Mouse (Mus musculus): ENCODE data around the gene Prrc2a.

Gene Prrc2a

DNA sequence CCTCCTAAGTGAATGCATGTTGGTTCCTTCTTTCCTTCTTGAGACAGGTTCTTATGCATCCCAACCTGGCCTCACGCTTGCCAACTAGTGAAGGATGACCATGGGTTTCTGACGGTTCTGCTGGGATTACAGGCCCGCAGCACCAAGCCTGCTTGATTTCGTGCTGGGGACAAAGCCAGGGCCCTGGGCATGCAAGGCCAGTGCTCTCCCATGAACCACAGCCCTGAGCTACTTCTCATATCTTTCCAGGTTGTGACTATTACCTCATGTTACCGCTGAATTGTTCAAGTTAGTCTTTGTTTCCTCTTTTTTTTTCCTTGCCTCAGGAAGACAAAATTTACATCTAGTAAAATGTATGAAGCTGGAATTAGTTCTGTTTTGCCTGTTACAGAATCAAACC is 28.2 kb upstream of the Prrc2a start:
- in situ Hi-C loops (cut with MboI, MseI): no loop called here

DNA sequence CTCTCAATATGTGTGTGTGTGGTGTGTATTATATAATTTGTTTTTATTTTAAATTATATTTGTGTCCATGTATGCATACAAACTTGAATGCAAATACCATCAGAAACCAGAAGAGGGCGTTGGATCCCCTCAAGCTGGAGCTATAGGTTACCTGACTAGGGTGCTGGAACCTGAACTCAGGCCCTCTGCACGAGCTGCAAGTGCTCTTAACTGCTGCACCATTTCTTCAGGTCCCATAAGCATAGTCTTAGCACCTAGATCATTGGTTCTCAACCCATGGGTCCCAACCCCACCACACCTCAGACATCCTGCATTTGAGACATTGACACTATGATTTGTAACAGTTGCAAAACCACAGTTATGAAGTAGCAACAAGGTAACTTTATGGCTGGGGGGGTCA is 27.0 kb upstream of the Prrc2a start:
- in situ Hi-C loops (cut with MboI, MseI): no loop called here

DNA sequence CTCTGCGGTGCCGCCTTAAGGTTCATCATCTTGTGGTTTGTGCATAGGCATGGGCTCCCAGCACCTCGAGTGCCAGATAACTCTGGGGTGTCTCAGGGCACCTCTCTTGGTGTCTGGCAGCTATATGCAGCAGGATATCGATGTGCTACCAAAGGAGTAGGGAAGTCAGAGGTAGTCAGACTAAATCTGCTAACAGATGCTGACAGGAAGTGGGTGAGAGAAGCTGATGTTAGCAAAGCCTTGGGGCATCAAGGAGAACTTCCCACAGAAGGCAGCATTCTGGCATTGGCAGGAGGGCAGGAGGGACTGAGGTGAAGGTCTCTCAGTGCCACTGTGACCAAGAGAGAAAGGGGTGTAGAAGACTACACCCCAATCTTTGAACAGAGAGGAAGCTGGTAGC is 25.4 kb upstream of the Prrc2a start:
- in situ Hi-C loops (cut with MboI, MseI): no loop called here

GRCm38 (mm10) chr17:35189186-35189585 is 24.5 kb upstream of the Prrc2a start:
- in situ Hi-C loops (cut with MboI, MseI): no loop called here

DNA sequence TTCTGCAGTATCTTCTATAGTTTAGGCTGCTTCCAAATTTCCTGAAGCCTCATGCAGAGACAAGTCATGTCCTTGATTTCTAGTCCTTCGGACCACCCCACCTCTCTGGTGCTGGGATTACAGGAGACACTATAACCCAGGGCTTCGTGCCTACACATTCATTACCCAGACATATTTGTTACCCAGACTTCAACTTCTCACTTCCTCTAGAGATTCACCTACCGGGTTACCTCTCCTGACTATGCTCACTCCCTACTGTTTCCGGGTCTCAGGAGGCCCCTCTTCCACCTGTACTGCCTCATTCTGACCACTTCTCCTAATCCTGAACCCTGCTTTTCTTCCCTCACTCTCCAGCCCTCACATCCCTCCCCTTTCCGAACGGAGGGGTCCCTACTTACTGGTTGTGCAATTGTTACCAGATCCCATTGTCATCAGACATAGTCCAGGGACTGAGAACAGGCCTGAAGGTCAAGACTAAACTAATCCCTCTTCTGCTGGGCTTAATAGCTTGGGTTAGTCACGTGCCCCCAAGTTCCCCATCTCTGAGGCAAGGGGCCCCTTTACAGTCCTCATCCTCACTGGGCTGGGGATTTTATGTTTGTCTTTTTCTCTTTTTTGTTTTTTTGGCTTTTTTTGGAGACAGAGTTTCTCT is 23.4 kb upstream of the Prrc2a start, which contains the start of gene Lst1:
Gene Lst1, minus strand, starts transcription at position 481 of the 652 bp plus-strand sequence.
- in situ Hi-C loops (cut with MboI, MseI): no loop called here

DNA sequence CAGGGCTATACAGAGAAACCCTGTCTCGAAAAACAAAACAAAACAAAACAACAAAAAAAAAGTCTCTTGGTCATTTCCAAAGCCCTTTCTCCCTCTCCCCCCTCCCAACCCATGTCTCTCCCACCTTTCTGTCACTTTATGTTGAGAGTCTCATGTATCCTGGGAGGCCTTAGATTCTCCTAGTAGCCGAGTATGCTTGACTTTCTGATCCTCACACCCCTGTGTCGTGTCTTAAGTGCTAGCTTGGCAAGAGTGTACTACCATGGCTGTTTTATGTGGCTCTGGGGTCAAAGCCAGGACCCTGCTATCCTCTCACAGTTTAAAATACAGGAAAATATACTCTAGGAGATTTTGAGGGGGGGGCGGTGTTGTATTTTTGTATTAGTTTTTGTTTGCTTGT is 22.6 kb upstream of the Prrc2a start:
- in situ Hi-C loops (cut with MboI, MseI): no loop called here

GRCm38 (mm10) chr17:35186681-35187080 is 22.0 kb upstream of the Prrc2a start:
- in situ Hi-C loops (cut with MboI, MseI): no loop called here

DNA sequence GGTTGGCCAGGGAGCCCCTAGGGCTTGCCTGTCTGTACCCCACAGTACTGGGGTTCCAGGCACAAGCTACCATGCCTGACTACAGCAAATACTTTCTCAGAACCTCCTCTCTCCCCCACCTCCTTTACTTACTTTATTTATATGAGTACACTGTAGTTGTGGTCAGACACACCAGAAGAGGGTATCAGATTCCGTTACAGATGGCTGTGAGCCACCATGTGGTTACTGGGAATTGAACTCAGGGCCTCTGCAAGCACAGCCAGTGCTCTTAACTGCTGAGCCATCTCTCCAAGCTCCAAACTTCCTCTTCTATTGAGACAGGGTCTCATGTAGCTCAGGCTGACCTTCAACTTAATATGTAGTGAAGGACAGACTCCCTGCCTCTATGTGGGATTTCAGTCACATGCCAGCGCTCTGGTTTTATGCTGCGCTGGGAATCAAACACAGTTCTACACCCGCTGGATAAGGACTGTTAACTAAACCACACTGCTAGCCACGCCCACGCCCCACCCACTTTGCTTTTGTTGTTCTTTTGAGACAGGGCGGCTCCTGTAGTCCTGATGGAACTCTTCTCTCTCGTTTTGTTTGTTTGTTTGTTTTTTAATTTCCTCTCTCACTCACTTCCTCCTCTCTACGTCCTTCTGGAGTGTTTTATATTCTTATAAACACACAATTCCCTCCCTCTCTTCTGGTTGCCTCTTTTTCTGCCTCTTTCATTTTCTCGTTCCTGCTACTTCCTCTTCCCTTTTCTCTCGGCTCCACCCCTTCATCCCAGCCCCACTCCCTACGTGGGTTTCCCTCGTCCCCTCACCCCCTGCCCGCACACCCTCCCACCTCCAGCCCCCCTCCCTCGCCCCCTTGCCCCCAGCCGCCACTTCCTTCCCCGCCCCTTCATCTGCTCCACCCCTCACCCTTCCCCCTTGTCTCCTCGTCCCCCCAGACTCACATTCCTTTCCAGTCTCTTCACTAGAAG is 21.2 kb upstream of the Prrc2a start:
- in situ Hi-C loops (cut with MboI, MseI): no loop called here

DNA sequence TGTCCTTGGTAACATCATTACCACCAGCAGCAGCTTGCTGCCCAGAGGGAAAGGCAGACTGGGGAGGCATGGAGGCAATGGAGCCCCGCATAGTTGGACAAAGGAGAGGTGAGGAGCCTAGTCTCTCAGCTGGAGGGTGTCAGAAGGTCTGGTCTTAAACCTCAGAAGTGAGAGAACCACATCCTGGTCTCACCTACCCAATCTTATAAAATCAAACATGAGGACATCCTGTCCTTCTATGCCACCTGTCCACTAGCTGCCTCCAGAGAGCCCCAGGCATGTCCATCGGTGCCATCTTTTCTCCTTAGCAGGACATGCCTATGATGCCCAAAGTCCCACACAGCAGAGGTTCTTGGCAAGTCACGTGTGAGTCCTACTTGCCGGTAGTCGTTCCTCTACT is 15.4 kb upstream of the Prrc2a start:
- in situ Hi-C loops (cut with MboI, MseI): no loop called here

DNA sequence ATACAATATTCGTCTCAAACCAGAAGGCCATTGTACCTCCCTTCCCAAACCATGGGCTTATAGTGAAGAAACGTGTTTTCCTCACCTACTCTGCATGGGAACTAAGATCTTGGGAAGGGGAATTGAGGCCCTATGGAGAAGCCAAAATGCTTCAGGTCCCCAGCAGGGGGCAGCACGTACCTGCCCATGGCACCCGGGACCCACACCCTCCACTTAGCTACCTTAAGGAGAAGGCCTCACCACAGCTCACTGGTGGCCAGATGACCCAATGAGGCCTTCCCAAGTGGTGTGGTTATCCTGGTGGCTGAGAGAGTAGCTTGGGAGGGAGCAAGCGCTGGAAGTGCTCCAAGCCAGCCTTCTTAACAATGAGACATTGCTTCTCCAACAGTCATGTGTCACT is 13.8 kb upstream of the Prrc2a start:
- in situ Hi-C loops (cut with MboI, MseI): no loop called here

DNA sequence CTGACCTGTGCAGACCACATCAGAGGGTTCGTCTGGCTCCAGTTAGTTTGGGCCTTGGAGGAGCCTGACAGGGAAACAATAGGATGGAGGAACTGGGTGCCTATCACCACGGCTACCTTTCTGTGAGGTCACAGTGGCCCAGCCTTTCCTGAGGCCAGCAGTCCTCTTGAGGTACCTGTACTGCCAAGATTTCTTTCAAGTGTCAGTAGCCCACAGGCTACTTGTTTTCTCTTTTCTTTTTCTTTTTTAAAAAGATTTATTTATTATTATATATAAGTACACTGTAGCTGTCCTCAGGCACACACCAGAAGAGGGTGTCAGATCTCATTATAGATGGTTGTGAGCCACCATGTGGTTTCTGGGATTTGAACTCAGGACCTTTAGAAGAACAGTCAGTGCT is 11.3 kb upstream of the Prrc2a start, which contains the start of gene Aif1:
Gene Aif1, minus strand, starts transcription at position 101 of the 400 bp plus-strand sequence.
- in situ Hi-C loops (cut with MboI, MseI): no loop called here

- in situ Hi-C loops (cut with MboI, MseI): no loop called here
Measured at GRCm38 (mm10) chr17:35175382-35175781, 10.7 kb upstream of the Prrc2a start.

DNA sequence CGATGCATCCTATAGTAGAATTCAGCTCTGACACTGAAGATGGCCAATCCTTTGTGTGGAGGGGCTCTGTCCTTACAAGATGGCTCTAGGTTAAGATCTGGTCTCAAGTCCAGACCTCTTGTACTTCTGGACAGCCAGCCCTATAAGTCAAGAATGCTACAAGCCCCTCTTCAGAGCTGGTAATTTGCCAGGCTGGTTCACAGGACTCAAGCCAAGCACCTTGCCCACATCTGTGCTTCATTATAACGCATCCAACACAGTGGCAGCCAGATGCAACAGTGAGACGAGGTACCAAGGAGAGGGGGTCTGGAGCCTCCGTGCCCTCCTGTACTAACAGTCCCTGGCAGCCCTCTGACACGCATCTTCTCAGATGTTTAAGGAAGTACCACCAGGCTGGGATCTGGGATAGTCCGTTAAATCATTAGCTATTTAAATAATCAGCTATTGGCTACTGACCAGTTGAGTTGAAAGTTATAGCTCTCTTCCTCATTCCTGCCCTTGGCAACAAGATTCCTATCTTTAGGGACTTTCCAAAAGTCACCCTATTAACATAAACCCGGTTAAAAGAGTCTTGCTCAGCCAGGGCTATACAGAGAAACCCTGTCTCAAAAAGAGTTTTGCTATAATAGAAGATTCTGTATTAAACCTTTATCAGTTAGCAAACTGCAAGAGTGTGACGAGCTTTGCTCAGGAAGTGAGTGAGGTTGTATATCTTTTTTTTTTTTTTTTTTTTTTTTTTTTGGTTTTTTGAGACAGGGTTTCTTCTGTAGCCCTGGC is 9.7 kb upstream of the Prrc2a start:
- in situ Hi-C loops (cut with MboI, MseI): loop anchor here (5.0 kb wide), 1 partner anchor 58 kb away; the partner anchor contains the start of gene Atp6v1g2 (in 2 of the 2)

- in situ Hi-C loops (cut with MboI, MseI): loop anchor here (5.0 kb wide), 1 partner anchor 59 kb away; the partner anchor contains the start of gene Atp6v1g2 (in 2 of the 2)
Measured at GRCm38 (mm10) chr17:35173329-35173728, 8.6 kb upstream of the Prrc2a start.

DNA sequence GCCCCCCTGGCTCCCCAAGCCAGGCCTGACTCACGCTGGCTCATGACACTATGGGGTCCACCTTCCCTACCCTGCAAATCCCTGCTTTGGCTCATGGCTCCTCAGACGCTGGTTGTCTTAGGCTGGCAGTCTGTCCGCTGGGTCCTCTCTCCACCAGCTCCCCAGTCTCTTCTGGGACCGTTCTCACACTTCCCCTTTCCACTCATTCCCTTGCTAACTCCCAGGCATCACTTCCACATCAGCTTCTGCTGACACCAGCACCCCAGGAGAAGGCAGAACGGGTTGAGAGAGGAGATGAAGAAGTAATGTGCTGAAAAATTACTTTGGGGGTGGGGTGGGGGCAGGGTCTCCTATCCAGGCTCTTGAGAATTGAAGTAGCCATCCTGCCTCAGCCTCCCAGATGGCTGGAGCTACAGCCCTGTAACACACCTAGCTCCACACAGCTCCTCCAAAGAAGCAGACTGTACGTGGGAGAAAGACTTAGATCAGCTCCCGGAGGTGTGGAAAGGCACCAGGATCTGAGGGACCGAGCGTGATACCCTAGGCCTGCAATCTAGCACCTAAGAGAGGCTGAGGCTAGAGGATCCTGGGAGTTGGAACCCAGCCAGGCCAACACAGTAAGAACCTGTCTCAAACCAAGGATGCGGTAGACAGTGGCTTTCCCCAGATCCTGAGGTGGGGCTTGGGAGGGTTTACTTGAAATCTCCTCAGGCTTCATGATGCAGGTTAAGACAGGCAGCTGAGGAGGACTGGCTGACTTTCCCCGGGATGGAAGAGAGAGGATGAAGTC is 7.9 kb upstream of the Prrc2a start:
- in situ Hi-C loops (cut with MboI, MseI): loop anchor here (5.0 kb wide), 1 partner anchor 60 kb away; the partner anchor contains the start of gene Atp6v1g2 (in 2 of the 2)

DNA sequence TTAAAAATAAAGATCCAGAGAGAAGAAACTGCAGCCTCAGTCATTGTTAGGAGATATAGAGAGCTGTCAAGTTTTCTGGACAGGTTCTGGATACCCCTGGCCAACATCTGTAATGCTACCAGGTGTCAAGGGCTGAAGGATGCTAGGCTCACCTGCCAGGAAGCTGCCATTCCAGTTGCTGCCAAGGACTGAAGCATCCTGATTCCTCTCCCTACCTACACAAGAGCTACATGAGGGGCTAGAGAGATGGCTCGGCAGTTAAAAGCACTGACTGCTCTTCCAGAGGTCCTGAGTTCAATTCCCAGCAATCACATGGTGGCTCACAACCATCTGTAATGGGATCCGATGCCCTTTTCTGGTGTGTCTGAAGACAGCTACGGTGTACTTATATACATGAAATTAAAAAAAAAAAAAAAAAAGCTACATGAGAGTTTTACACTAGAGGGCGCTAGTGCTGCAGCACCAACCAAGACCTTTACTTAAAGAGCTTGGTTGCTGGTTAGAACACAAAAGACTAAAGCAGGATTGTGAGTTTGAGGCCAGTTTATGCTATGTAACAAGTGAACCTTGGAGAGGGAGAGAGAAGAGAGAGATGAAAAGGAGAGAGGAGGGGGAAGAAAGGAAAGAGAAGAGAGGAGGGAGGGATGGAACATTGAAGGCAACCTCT is 4.0 kb upstream of the Prrc2a start:
- in situ Hi-C loops (cut with MboI, MseI): no loop called here

DNA sequence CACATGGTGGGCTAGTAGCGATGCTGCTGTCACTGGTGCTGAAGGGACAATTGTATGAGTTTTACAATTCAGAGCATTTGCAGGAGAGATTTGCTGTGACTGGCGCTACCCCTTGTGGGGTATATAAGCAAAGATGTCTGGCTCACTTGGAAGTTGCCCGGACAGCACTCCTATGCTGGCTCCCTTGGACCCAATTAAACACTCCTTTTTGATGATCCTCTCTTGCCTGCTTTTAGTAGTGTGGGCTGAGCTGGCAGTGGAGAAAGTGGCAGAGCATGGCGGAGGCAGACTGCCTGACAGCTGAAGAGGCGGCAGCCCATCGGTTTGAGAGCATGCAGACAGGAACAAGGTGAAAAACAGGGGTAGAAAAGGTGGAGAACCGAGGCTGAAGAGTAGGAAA is 3.1 kb upstream of the Prrc2a start:
- in situ Hi-C loops (cut with MboI, MseI): no loop called here

- in situ Hi-C loops (cut with MboI, MseI): no loop called here
Measured at GRCm38 (mm10) chr17:35166352-35167035, 1.8 kb upstream of the Prrc2a start.

- in situ Hi-C loops (cut with MboI, MseI): no loop called here
Measured at GRCm38 (mm10) chr17:35165451-35166155, 906 bp upstream of the Prrc2a start.

All from T-helper 17 cell (primary cell).